Mouse (Mus musculus) forebrain, embryonic 14.5 days (tissue): ENCODE results near the gene Dpp3. TPM values are rescaled to one million over a fixed set of nuclear protein-coding genes. Genes with fewer than 3 reads are reported as not detected.

ENCODE experiments used
- ATAC-seq: fragments of 200-750 bp; cut with Nextera tagmentation; 2 replicates; pipeline ENCODE4 v1.8.0; 2017; ENCODE audit warnings: mild to moderate bottlenecking, moderate library complexity
- DNase-seq: peaks from one replicate; pipeline ENCODE4 v3.0.0-alpha.2; 2015; ENCODE audit warnings: low spot score
- H3K27ac ChIP-seq: fragments of 300-500 bp; sonication (generic); 2 replicates; pipeline ENCODE4 v1.5.1; 2014; ENCODE audit warnings: low read depth, mild to moderate bottlenecking, control low read depth, low read length, moderate library complexity
- H3K27me3 ChIP-seq: fragments of 300-500 bp; sonication (generic); replicated peaks from 2 replicates; pipeline ENCODE4 v1.6.1; 2014; ENCODE audit warnings: low read length, control low read depth, mixed read lengths; ENCODE audit not compliant: control insufficient read depth, insufficient read depth
- H3K36me3 ChIP-seq: fragments of 300-500 bp; sonication (generic); 2 replicates; pipeline ENCODE4 v1.6.1; 2014; ENCODE audit warnings: low read length, control low read depth; ENCODE audit not compliant: control insufficient read depth, insufficient read depth
- H3K4me1 ChIP-seq: fragments of 300-500 bp; sonication (generic); 2 replicates; pipeline ENCODE4 v1.6.1; 2014; ENCODE audit warnings: antibody characterized with exemption, low read length, control low read depth; ENCODE audit not compliant: control insufficient read depth, insufficient read depth
- H3K4me2 ChIP-seq: fragments of 300-500 bp; sonication (generic); 2 replicates; pipeline ENCODE4 v1.6.1; 2014; ENCODE audit warnings: mild to moderate bottlenecking, control low read depth, low read length
- H3K4me3 ChIP-seq: fragments of 300-500 bp; sonication (generic); 2 replicates; pipeline ENCODE4 v1.5.1; 2014; ENCODE audit warnings: low read depth, low read length, control low read depth
- H3K9ac ChIP-seq: fragments of 300-500 bp; sonication (generic); 2 replicates; pipeline ENCODE4 v1.6.1; 2014; ENCODE audit warnings: mild to moderate bottlenecking, low read length, control low read depth, moderate library complexity
- H3K9me3 ChIP-seq: fragments of 300-500 bp; sonication (generic); replicated peaks from 2 replicates; pipeline ENCODE4 v1.6.1; 2016; ENCODE audit warnings: low read length, control low read depth, mixed read lengths; ENCODE audit not compliant: control insufficient read depth
- WGBS: fragments of 180-500 bp; shearing (Covaris S2); extraction: QIAGEN DNeasy Blood & Tissue Kit; methylation state at CpG from one replicate; pipeline ENCODE4 v1.1.7; 2014; 5-methylcytosine and 5-hydroxymethylcytosine counted together
- polyA plus RNA-seq: library from polyadenylated mRNA; unstranded; fragments of >200 nt; fragmentation: Nextera tagmentation; extraction: Ambion mirVana; gene quantifications from 2 replicates; pipeline ENCODE4 v1.2.1, GENCODE M21; 2014

Gene Dpp3
- polyA plus RNA-seq, 1 experiment from 2014 or later = 100.0 TPM

GRCm38 (mm10) chr19:4936896-4937295 lies 8.8 kb upstream of the Dpp3 start:
- ATAC-seq (no peak), DNase-seq (no peak)
- Histone ChIP-seq H3K4me2 (no peak overlapping the region), H3K4me3 (no peak overlapping the region), H3K27ac (no peak overlapping the region), H3K27me3 (0 out of 2 replicates have a peak, but pooled peaks cover 3% of the 10 kb centered on the region), H3K9ac (no peak overlapping the region), H3K9me3 (no peaks in the 10 kb centered on the region), H3K4me1 (peaks cover under 1% of the 10 kb centered on the region; the same call in 1 of the 2 replicates), H3K36me3 (peaks cover 10% of the 10 kb centered on the region; the same call in 1 of the 2 replicates)
- WGBS = 70% methylated on average over 2 of the region's 2 CpGs

GRCm38 (mm10) chr19:4928781-4929180 lies 694 bp upstream of the Dpp3 start:
- Histone ChIP-seq H3K4me1 (peaks cover 11% of the 10 kb centered on the region), H3K27ac (peak overlapping the region; percentile 67), H3K4me3 (peak overlapping the region; percentile 59), H3K27me3 (no peaks in the 10 kb centered on the region), H3K9me3 (no peaks in the 10 kb centered on the region), H3K9ac (peak overlapping the region; percentile 73), H3K4me2 (peak overlapping the region; percentile 72), H3K36me3 (peaks cover 19% of the 10 kb centered on the region)
- DNase-seq (no peak), ATAC-seq (0 out of 2 replicates have a peak, but pooled peaks have one; percentile 0)
- 62% methylated on average over 5 of the region's 5 CpGs for WGBS

- Histone ChIP-seq H3K9ac (no peak overlapping the region), H3K27ac (no peak overlapping the region), H3K9me3 (no peaks in the 10 kb centered on the region), H3K4me2 (no peak overlapping the region), H3K4me1 (peaks cover 11% of the 10 kb centered on the region), H3K4me3 (no peak overlapping the region), H3K36me3 (peaks cover 48% of the 10 kb centered on the region), H3K27me3 (no peaks in the 10 kb centered on the region)
- 95% methylated on average over 11 of the region's 11 CpGs for WGBS
- ATAC-seq (no peak), DNase-seq (no peak)
These were observed 2.8 kb downstream of the Dpp3 start for GRCm38 (mm10) chr19:4925121-4925860.

GRCm38 (mm10) chr19:4919652-4920051 lies 8.4 kb downstream of the Dpp3 start:
- Histone ChIP-seq H3K9ac (no peak overlapping the region), H3K36me3 (peaks cover 91% of the 10 kb centered on the region), H3K9me3 (no peaks in the 10 kb centered on the region), H3K27me3 (no peaks in the 10 kb centered on the region), H3K4me2 (no peak overlapping the region), H3K27ac (no peak overlapping the region), H3K4me1 (no peaks in the 10 kb centered on the region), H3K4me3 (no peak overlapping the region)
- ATAC-seq (no peak), DNase-seq (no peak)
- 81% methylated on average over 6 of the region's 6 CpGs for WGBS

GRCm38 (mm10) chr19:4916827-4917226 lies 11.3 kb downstream of the Dpp3 start:
- Histone ChIP-seq H3K9ac (no peak overlapping the region), H3K4me3 (no peak overlapping the region), H3K4me2 (no peak overlapping the region), H3K27ac (no peak overlapping the region), H3K36me3 (peaks cover 97% of the 10 kb centered on the region), H3K27me3 (no peaks in the 10 kb centered on the region), H3K4me1 (no peaks in the 10 kb centered on the region), H3K9me3 (no peaks in the 10 kb centered on the region)
- ATAC-seq = no peak
- 89% methylated on average over 10 of the region's 10 CpGs for WGBS
- no peak for DNase-seq

GRCm38 (mm10) chr19:4915924-4916603 lies 12.0 kb downstream of the Dpp3 start:
- no peak for ATAC-seq
- DNase-seq = no peak
- Histone ChIP-seq H3K4me1 (no peaks in the 10 kb centered on the region), H3K9me3 (no peaks in the 10 kb centered on the region), H3K4me3 (no peak overlapping the region), H3K36me3 (peaks cover 96% of the 10 kb centered on the region), H3K4me2 (no peak overlapping the region), H3K9ac (no peak overlapping the region), H3K27ac (no peak overlapping the region), H3K27me3 (no peaks in the 10 kb centered on the region)
- 89% methylated on average over 15 of the region's 15 CpGs for WGBS

GRCm38 (mm10) chr19:4909376-4909775 lies 18.7 kb downstream of the Dpp3 start:
- Histone ChIP-seq H3K4me3 (no peak overlapping the region), H3K36me3 (peaks cover 61% of the 10 kb centered on the region), H3K27me3 (no peaks in the 10 kb centered on the region), H3K27ac (no peak overlapping the region), H3K9me3 (no peaks in the 10 kb centered on the region), H3K4me1 (0 out of 2 replicates have a peak, but pooled peaks cover 4% of the 10 kb centered on the region), H3K9ac (no peak overlapping the region), H3K4me2 (no peak overlapping the region)
- DNase-seq (no peak), ATAC-seq (no peak)
- 92% methylated on average over 7 of the region's 7 CpGs for whole genome bisulfite sequencing

- 86% methylated on average over 4 of the region's 4 CpGs for WGBS
- no peak overlapping the region for H3K4me2 ChIP-seq
- H3K27me3 ChIP-seq = no peaks in the 10 kb centered on the region
- ATAC-seq (no peak), DNase-seq (peak; percentile 26)
- H3K9ac ChIP-seq = no peak overlapping the region
- no peak overlapping the region for H3K4me3 ChIP-seq
- no peak overlapping the region for H3K27ac ChIP-seq
- H3K36me3 ChIP-seq = peaks cover 55% of the 10 kb centered on the region
- no peaks in the 10 kb centered on the region for H3K9me3 ChIP-seq
- H3K4me1 ChIP-seq = 0 out of 2 replicates have a peak, but pooled peaks cover 4% of the 10 kb centered on the region
These were observed 20.0 kb downstream of the Dpp3 start for GRCm38 (mm10) chr19:4908107-4908506.
